In genomic region chr16:18156579-18157350, GRCm38 (mm10) we compare ENCODE assay signal across 1 mouse cellular context.
TF ChIP-seq lines count a peak whose summit lies in the region.

No protein-coding gene starts in this region.

TF ChIP-seq in MEL, 35 proteins besides CTCF, POLR2A, EP300 and RAD21 (continued from another document):
- TF ChIP-seq ZC3H11A (IDR thresholded peaks at IDR 0.05; ENCODE audit: low read depth, low read length) (no peak), SIN3A (IDR thresholded peaks at IDR 0.05; ENCODE audit: low read length) (no peak), MAZ (IDR thresholded peaks at IDR 0.05; ENCODE audit: low read depth, low read length) (peak; percentile 70; the same call in 1 of the 2 replicates), POLR2AphosphoS5 (IDR thresholded peaks at IDR 0.05; ENCODE audit: borderline replicate concordance, low read depth, low read length) (no peak), TCF12 (IDR thresholded peaks at IDR 0.05; ENCODE audit: low read depth, low read length) (peak; percentile 57; the same call in 1 of the 2 replicates), TBP (IDR thresholded peaks at IDR 0.05; ENCODE audit: low read depth, low read length) (0 out of 2 replicates have a peak, but pooled peaks have one; percentile 24), NELFE (IDR thresholded peaks at IDR 0.05; ENCODE audit: low read depth, low read length) (0 out of 2 replicates have a peak, but pooled peaks have one; percentile 25), HCFC1 (IDR thresholded peaks at IDR 0.05; ENCODE audit: low read depth, low read length) (0 out of 2 replicates have a peak, but pooled peaks have one; percentile 5), MYB (IDR thresholded peaks at IDR 0.05; ENCODE audit: low read depth, low read length) (no peak)
